Mouse (Mus musculus): ENCODE data around the gene Ly6g6f.

Ly6g6f gene

GRCm38 (mm10) chr17:35105740-35106389 is 20.5 kb upstream of the Ly6g6f start:
- no peak for DNase-seq (ENCODE audit: low spot score in 2 of 2)

- DNase-seq (ENCODE audit: low spot score in 2 of 2): no peak
Observed at GRCm38 (mm10) chr17:35104754-35105153, 19.3 kb upstream of the Ly6g6f start.

- no peak for DNase-seq (ENCODE audit: low spot score in 2 of 2)
Observed at GRCm38 (mm10) chr17:35104079-35104478, 18.7 kb upstream of the Ly6g6f start.

- no peak for DNase-seq (ENCODE audit: low spot score in 2 of 2)
Observed at GRCm38 (mm10) chr17:35103221-35103690, 17.8 kb upstream of the Ly6g6f start.

GRCm38 (mm10) chr17:35102299-35102698 is 16.9 kb upstream of the Ly6g6f start:
- no peak for DNase-seq (ENCODE audit: low spot score in 2 of 2)

- no peak for DNase-seq (ENCODE audit: low spot score in 2 of 2)
Observed at GRCm38 (mm10) chr17:35101161-35101560, 15.8 kb upstream of the Ly6g6f start.

- no peak for DNase-seq (ENCODE audit: low spot score in 2 of 2)
Observed at GRCm38 (mm10) chr17:35100196-35100765, 14.9 kb upstream of the Ly6g6f start.

- DNase-seq (ENCODE audit: low spot score in 2 of 2): peak; percentile 52 to 55
Observed at GRCm38 (mm10) chr17:35097164-35097655, 11.8 kb upstream of the Ly6g6f start.

GRCm38 (mm10) chr17:35096597-35096996 is 11.2 kb upstream of the Ly6g6f start:
- DNase-seq (ENCODE audit: low spot score in 2 of 2): no peak

GRCm38 (mm10) chr17:35094475-35095365 is 9.3 kb upstream of the Ly6g6f start:
- no peak for DNase-seq (ENCODE audit: low spot score in 2 of 2)

GRCm38 (mm10) chr17:35092403-35093198 is 7.2 kb upstream of the Ly6g6f start:
- DNase-seq (ENCODE audit: low spot score in 2 of 2): no peak

- no peak for DNase-seq (ENCODE audit: low spot score in 2 of 2)
Observed at GRCm38 (mm10) chr17:35090166-35090932, 4.9 kb upstream of the Ly6g6f start.

GRCm38 (mm10) chr17:35088825-35089644 is 3.6 kb upstream of the Ly6g6f start, which contains the start of gene Abhd16a:
Gene Abhd16a, plus strand, starts transcription at chr17:35089263.
- peak; percentile 83 to 94 for DNase-seq (ENCODE audit: low spot score in 2 of 2)

GRCm38 (mm10) chr17:35088151-35088550 is 2.7 kb upstream of the Ly6g6f start:
- DNase-seq (ENCODE audit: low spot score in 2 of 2): no peak

- no peak for DNase-seq (ENCODE audit: low spot score in 2 of 2)
Observed at GRCm38 (mm10) chr17:35083929-35084497, 1.4 kb downstream of the Ly6g6f start.

GRCm38 (mm10) chr17:35082841-35083576 is 2.4 kb downstream of the Ly6g6f start:
- no peak for DNase-seq (ENCODE audit: low spot score in 2 of 2)

- DNase-seq (ENCODE audit: low spot score in 2 of 2): no peak
Observed at GRCm38 (mm10) chr17:35080710-35081109, 4.7 kb downstream of the Ly6g6f start.

- DNase-seq (ENCODE audit: low spot score in 2 of 2): no peak
Observed at GRCm38 (mm10) chr17:35080248-35080647, 5.2 kb downstream of the Ly6g6f start.

- DNase-seq (ENCODE audit: low spot score in 2 of 2): no peak
Observed at GRCm38 (mm10) chr17:35079778-35080177, 5.6 kb downstream of the Ly6g6f start.
